Mouse (Mus musculus): Measurements from ENCODE around the gene Ppef2.
"Not testable (repeated sequence)": the region's sequence is repeated elsewhere in the genome, so short reads cannot be mapped to it uniquely, and the experiment has no call there.

Gene Ppef2

DNA sequence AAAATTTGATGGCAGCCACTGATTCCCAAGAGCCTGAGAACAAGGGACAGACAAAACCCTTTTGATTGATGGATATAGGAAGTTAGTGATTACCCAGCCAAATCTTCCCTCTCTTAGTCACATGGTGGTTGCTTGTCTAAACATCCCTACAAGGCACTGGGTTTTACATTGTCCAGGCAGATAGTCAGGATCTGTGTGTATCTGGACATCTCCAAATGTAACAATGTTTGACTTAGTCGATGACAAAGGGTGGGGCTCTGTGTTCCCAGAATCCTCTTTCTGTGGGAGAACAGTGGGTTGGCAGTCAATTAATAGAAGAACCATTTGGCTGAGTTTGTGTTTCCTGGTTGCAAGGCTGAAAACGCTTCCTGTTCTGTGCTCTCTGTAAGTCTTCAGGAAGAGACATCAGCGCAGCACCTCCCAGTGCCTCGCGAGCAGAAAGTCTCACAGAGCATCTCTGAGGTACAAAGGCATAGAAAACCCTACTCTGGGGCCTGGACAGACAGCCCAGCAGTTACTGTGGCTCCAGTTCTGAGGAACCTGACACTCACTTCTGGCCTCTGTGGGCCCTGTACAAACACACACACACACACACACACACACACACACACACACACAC, 21.0 kb downstream of the Ppef2 start:
- no peak for DNase-seq

DNA sequence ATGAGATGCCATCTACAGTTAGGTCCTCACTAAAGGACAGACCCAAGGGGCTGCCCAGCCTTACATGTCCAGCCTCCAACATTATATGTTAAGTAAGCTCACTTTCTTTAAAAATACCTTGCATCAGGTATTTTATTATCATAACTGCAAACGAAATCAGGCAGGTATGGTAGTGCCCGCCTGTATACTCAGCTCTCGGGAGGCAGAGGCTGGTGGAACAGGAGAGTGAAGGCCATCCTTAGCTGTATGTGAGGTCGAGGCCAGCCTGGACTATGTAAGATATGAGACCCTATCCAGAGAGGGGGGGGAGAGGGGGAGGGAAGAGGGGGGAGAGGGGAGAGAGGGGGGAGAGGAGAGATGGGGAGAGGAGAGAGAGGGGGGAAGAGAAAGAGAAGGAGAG, 22.7 kb downstream of the Ppef2 start:
- no peak for DNase-seq

DNA sequence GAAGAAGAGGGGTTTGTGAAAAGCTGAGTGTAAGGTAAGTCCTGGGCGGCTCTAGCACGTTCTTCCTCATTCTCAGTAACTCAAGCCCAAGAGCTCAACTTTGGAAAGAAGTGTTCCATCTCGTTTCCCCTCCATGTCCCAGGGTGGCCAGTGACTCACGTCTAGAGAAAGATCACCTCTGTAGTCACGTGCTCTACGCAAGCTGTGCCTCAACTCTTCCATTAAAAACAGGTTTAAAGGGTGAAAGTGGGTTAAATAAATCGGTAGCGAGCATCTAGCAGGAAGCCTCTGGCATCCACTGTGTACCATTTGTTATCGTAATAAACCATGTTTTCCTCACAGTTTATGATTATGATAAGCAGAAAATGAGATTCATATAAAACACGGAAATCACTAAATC, 24.2 kb downstream of the Ppef2 start:
- no peak for DNase-seq

DNA sequence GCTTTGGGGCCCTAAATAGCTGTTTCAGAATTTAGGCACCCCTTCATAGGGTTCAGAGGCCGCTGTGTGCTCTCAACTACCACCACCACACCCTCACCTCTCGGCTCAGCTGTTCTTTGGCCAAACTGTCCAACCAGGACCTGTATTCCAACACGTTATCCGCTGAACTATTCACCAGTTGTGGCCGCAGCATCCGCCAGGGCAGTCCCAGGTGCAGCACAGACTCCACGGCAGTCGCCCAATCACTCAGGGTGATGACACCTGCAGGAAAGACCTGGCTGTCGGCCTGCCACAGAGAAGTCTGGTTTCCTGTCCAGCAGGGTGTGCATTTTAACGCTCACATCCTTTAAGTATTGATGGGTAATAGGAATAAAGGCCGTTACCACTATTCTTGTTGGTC, 25.8 kb downstream of the Ppef2 start:
- DNase-seq: no peak

DNA sequence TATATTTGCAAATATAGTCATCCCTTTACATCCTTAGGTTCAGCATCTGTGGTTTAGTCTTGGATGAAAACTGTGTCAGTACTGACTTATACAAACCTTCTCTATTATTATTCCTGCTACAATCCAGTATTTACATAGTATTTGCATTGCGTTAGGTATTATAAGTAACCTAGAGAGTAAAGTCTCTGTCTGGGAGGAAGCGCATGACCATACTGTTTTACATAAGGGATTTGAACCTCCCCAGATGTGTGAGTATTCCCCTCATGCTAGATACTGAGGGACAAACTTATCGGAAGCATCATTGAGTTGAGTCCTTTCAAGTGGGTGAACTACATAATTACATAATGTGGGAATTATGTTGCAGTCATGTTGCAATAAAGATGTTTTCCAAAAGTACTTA, 26.6 kb downstream of the Ppef2 start:
- DNase-seq: no peak

DNA sequence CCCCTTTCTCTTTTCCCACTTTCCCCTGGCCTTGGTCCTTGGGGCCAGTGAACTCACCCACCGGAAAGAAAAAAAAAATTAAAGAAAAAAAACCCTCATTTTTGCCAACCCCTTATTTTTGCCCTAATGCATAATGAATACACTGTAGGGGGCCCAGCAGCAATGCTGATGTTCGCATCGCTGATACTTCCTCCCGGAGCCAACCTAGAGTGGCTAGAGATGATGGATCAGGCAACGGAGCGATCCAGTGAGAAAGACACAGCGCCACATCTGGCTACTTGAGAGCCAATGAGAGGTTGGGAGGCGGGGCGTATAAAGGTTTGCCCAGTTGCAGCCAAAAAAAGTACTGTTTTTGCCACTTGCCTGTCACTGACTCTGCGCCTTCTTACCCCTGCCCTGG, 27.3 kb downstream of the Ppef2 start:
- no peak for DNase-seq

DNA sequence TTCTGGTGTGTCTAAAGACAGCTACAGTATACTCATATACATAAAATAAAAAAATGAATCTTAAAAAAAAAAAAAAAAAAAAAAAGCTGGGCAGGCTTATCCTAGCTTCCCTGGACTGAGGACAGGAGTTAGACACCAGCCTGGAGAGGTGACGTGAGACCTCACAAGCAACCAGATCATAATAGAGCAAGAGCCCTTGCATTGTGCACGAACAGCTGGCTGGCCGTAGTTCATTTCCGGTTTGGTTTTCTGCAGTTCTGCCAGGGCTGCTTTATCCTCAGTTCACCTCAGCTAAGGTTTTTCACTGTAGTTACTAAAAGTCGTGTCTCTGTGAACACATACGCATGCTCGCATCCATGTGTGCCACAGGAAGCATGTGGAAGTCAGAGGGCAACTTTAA, 28.3 kb downstream of the Ppef2 start:
- DNase-seq: no peak

DNA sequence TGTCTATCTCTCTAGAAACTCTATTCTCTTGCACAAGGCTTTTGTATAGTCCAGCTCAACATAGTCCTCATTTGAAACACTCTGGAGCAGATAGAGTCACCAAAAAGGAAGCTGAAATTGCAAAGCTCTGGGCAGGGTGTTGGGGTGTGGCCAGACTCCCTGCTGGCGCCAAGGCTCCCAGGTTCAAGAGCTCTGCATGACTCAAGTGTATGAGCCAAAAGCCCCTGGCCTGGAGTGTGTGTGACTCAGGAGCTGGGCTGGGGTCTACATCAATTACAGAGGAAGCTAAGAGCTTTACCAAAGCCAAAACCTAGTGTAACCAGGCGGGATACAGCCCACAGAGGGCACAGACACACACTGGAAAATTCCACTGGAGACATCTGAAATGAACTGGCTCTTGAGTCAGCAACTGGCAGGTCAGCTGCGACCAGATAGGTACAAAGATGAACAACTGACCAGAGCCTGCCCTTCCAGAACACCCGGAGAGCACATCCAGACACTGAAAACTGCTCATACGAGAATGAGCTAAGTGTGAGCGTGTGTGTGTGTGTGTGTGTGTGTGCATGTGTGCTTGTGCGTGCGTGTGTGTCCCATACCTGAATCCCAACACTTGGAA, 35.7 kb downstream of the Ppef2 start:
- DNase-seq: no peak

DNA sequence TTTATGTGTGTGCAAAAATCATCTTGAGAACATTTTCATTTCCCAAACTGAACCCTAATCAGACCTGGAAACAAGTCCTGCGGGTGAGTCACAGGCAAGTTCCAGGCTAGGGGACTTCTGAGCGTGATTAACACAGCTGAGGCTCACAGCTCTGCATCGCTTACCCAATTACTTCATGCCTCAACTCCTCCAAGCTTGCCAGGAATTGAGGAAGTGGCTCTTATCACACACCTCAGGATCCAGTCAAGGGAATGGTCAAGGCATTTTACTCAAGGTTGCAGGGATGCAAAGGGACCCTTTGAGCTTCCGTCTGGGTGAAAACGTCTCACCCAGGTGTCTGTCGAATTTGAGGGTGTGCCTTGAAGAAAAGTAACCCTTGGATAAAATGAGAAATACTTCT, 36.3 kb downstream of the Ppef2 start:
- no peak for DNase-seq

DNA sequence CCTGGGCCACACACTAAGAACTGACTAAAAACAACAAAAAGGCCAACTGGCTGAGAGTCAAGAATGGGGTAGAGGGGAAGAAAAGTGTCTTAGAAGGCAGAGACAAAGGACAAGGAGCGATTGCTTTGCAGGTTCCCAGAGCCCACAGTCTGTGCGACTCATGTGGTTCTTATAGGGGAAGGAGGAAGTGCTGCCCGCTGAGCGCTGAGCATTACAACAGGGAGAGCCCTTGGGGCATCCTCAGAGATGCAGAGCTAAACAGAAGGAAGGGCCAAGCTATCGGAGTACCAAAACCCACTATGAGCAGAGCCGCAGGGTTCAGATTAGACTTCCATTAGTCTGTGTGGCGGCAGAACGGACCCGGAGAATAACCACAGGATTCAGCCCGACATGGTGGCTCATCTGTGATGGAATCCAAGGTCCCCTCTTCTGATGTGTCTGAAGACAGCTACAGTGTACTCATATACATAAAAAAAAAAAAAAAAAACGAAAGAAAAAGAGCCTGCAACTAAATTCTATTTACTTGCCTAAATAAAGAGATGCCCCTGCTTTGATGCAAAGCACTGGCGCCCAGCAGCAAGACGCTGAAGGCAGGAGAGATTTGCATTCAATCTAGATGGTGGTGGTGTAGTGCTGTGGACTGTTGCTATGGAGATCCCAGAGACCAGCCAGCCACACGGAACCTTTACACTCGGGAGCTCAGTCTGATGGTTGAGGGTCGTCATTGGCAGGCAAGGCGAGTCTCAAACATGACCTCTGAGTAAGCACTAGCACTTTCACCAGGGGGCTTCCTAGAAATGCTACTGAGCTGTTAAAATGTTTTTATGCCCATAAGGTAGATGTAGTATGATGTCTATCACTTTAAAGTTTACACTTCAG, 36.9 kb downstream of the Ppef2 start:
- no peak for DNase-seq

DNA sequence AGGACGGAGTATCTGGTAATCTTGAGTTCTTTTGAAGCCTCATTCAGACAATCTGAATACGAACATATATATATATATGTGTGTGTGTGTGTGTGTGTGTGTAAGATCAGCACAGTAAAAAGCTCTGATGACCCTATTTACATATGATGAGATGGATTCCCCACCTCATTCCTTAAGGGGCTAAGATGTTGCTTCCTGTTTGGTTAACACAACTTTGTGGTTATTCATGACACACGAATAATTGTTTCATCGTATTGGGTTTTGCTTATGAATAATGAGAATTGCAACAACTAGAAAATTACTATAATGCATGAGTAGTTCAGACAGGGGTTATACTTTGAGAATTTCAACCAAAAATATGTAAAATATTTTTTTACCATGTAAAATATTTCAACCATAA, 40.8 kb downstream of the Ppef2 start, which contains the start of gene U90926:
U90926 (minus strand) TSS at position 101 of the 400 bp plus-strand sequence.
- no peak for DNase-seq

DNA sequence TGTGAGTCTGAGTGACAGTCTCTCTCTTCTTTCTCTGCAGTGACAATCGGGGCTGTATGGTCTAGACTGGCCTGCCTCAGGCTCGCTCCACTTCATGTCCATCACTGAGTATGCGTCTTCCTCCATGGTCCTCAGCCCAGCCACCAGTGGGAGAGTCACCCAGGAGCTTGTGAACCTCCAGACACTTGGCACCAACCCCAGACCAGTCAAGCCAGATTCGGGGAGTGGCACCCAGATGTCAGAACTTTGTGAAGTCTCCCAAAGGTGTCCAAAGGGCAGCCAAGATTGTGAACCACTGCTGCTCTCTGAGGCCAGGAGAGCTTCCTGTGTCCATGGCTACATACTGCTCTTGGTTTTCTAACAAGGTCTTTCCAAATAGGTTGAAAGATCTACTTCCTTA, 43.8 kb downstream of the Ppef2 start:
- DNase-seq: no peak

DNA sequence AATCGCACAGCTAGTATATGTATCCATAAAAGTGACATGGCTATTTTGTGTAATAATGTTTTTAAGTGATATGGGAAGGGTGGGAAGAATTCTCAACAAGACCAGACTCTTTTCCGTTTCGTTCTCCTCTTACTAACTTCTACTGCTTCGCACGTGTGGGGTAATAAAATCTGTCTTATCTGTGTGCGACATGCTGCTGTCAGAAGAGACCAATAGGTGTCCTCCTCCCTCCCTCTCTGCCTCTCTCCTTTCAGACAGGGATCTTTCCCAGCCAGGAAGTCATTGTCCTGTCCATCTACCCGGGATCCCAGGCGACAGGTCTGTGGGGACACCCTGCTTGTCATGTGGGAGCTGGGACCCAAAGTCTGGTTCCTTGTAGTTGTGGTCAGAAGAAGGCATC, 45.9 kb downstream of the Ppef2 start:
- DNase-seq: no peak

DNA sequence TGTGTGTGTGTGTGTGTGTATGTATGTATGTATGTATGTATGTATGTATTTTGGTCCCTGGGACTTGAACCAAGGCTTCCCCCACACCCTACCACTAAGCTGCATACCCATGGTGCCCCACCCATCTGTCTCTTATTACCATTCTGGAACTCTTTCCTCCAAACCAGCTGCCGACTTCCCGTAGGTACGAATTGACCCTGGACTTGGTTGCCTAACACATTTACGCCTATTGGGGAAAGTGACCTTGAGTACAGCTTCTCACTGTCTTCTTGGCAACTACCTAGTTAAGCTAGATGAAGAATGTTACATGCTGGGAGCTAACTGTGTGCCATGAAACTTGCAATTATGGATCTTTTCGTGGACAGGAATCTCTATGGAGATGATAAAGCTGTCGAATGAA, 50.0 kb downstream of the Ppef2 start:
- DNase-seq: no peak

DNA sequence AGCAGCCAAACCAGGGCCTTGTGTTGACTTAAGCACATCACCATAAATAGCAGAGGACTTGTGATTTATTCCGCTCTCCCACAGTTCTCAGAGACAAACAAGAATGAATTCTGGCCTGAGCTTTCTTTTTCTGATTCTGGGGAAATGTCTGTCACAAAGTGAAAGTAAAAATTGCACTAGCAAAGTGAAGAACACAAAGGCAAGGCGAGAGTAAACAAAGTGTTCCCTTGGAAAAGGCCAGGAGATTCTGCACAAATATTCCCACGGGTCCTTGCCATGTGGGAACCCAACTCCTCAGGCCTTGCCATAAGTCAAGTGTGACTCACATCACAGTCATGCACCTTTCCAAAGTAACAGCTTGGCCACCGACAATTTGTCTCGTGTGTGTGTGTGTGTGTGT, 50.4 kb downstream of the Ppef2 start:
- DNase-seq: no peak

DNA sequence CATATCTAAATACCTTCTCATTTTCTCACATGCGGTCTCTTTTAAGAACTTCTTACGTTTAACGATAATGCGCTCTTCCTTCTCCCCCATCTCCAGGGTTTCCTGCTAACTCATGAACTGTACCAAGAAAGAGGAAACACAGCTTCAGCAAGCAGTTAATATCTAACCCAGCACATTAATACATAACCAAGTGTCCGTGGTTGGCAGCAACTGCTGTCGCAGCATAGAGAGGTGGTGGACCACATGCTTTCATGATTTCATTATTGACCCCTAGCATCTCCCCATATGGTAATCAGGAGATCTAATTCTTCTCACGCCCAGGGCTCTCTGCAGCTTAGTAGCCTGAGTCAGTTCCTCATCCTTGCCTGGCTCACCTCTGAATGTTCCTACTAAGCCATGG, 50.9 kb downstream of the Ppef2 start:
- DNase-seq: no peak

DNA sequence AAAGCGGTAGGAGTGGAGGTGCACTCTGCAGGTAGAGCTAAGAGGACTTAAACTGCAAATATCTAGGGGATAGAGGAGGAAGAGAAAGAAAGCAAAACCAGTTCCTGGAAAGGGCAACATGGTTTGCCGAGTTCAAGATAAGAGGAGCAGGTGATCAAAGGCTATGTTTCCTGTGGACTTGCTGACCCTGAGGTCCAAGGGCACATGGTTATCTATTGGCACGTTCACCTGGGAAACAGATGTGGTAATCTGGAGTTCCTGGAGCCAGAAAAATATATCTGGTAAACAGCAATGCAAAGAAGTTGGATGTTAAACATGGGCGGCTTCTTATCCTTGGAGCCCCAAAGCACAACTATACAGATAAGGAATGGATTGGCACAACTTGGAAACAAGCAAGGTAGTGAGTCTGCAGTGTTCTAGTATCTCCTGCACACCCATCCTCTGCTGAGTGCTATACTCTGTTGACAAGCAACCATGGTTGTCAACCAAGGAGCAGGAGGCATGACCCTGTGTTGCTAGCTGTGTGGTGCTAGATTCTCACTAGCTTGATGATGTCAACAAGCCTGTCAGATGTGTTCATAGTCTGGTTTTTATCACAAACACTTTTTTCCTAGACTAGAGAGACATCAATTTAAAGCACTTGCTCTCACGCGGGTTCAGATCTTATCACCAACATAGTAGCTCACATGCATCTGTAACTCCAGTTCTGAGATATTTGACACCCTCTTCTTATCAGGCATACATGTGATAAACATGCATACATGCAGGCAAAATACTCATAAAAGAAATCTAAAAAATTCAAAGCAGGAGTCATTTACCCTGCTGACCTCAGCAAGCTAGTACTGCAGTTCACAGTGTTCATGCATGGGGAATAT, 51.7 kb downstream of the Ppef2 start:
- no peak for DNase-seq

DNA sequence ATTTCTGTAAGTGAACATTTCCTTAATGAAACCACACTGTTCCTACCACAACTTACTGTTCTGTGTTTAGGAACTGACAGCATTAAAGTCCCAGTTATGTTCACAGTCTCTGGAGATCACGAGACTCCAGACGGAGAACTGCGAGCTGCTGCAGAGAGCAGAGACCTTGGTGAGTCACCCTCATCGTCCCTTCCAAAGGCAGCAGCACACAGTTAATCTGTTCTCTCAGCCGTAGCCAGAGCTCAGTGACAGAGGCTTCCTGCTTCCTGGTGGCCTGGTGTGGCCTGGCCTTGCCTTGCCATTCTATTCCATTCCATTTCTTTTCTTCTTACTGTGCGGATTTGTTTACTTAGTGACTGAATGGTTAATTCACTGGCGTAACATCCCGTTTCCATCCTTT, 57.8 kb downstream of the Ppef2 start:
- DNase-seq: no peak

DNA sequence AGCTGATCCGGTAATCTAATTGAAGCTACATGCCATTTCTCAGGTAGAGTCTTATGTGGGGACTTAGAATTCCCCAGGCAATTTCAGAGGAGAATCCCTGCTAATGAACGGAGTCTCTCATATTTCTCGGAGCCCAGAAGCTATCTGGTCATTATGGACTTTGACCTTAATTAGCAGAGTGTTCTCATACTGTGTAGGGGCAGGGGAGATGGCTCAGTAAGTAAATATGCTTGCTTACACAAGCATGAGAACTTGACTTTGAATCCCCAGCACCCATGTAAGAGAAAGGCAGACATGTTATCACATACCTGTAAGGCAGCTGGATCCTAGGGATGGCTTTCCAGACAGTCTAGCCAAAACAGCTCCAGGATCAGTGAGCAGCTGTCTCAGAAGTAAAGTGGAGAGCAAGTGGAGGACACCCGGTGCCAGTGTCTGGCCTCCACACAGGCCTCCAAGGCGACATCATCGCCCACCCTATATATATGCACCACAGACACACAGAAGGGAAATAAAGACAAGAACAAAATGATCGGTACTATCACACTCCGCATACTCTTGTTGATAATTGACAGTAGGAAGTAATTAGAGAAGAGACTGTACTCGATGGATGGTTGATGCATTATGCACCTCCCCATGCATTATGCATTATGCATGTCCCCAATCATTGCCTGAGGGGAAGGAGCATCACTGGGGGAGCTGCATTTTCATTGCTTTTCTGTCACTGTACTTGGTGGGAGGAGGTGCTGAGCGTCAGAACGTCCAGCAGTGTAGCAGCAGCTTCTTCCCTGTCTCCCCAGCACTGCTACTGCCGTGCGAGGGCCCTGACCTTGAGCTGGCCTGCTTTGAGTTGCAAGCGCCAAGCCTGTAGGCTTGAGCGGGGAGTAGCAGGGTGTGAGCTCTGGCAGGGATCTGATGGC, 58.9 kb downstream of the Ppef2 start:
- no peak for DNase-seq

DNA sequence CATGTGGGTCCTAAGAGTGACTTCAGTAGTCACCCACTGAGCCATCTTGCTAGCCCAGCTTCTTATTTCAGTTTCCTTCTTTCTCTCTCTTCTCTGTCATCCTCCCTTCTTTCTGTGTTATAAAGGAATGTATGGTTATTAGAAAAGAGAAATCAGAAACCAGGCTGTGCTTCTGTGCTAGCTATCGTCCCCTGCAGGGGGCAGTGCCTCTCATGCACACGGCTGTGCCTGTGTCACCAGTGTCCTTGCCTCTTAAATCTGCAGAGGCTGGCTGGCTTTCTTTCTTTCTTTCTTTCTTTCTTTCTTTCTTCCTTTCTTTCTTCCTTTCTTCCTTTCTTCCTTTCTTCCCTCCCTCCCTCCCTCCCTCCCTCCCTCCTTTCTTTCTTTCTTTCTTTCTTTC, 60.4 kb downstream of the Ppef2 start:
- DNase-seq: not testable (repeated sequence)

DNA sequence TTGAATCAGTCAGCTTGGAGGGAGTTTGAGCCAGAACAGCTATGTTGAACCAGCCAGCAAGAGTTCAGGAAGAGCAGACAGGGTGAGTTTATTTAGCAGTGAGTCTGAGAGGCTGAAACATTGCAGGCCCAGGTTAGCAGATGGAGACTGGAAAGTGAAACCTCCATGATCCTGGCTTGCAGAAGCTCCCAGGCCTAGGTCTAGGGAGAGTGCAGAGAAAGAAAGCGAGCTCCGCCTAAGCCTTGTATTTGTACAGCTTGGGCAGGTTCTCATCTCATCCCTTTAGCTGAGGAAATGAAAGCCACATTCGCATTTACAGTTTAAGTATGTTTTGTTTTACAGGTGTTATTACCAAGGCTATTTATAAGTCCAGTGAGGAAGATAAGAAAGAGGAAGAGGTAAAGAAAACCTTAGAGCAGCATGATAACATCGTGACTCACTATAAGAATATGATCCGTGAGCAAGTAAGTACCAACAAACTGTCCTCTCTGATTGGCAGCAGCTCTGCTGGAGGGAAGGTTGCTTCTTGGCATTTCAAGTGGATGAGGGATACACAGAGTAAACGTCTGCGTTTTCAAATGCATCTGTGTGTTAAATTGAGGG, 67.1 kb downstream of the Ppef2 start:
- no peak for DNase-seq

All from right cerebral cortex, adult 18-20 months (tissue).